Mouse (Mus musculus) liver, embryonic 12.5 days (tissue): ENCODE measurements around the gene Jazf1. TPM values are rescaled to one million over a fixed set of nuclear protein-coding genes. Genes with fewer than 3 reads are reported as not detected.

Experiments
- ATAC-seq: fragments of 200-750 bp; cut with Nextera tagmentation; 2 replicates; pipeline ENCODE4 v1.8.0; 2017; ENCODE audit warnings: moderate number of reproducible peaks, mild to moderate bottlenecking, moderate library complexity
- H3K27ac ChIP-seq: fragments of 300-500 bp; sonication (generic); 2 replicates; pipeline ENCODE4 v1.5.1; 2016; ENCODE audit warnings: mild to moderate bottlenecking
- H3K27me3 ChIP-seq: fragments of 300-500 bp; sonication (generic); replicated peaks from 2 replicates; pipeline ENCODE4 v1.6.1; 2016; ENCODE audit warnings: mild to moderate bottlenecking, moderate library complexity
- H3K36me3 ChIP-seq: fragments of 300-500 bp; sonication (generic); 2 replicates; pipeline ENCODE4 v1.6.1; 2016; ENCODE audit warnings: mild to moderate bottlenecking, moderate library complexity
- H3K4me1 ChIP-seq: fragments of 300-500 bp; sonication (generic); 2 replicates; pipeline ENCODE4 v1.6.1; 2016
- H3K4me2 ChIP-seq: fragments of 300-500 bp; sonication (generic); 2 replicates; pipeline ENCODE4 v1.6.1; 2016; ENCODE audit warnings: mild to moderate bottlenecking, moderate library complexity
- H3K4me3 ChIP-seq: fragments of 300-500 bp; sonication (generic); 2 replicates; pipeline ENCODE4 v1.5.1; 2016; ENCODE audit warnings: mild to moderate bottlenecking, moderate library complexity
- H3K9ac ChIP-seq: fragments of 300-500 bp; sonication (generic); 2 replicates; pipeline ENCODE4 v1.6.1; 2016; ENCODE audit warnings: mild to moderate bottlenecking, moderate library complexity
- H3K9me3 ChIP-seq: fragments of 300-500 bp; sonication (generic); replicated peaks from 2 replicates; pipeline ENCODE4 v1.6.1; 2016; ENCODE audit warnings: mild to moderate bottlenecking, moderate library complexity
- WGBS: fragments of 180-500 bp; shearing (Covaris S2); methylation state at CpG from one replicate; pipeline ENCODE4 v1.1.7; 2016; ENCODE audit not compliant: insufficient replicate concordance; 5-methylcytosine and 5-hydroxymethylcytosine counted together
- polyA plus RNA-seq: library from polyadenylated mRNA; unstranded; fragments of >200 nt; fragmentation: Nextera tagmentation; extraction: Ambion mirVana; gene quantifications from 2 replicates; pipeline ENCODE4 v1.2.1, GENCODE M21; 2016

Gene Jazf1
- polyA plus RNA-seq, 1 experiment from 2014 or later, result 1.3 TPM

- WGBS, result 77% methylated on average over 1 of the region's 1 CpGs
- Histone ChIP-seq H3K27ac (no peak overlapping the region), H3K9me3 (no peaks in the 10 kb centered on the region), H3K4me3 (no peak overlapping the region), H3K27me3 (no peaks in the 10 kb centered on the region), H3K4me2 (no peak overlapping the region), H3K4me1 (peaks cover 10% of the 10 kb centered on the region), H3K9ac (no peak overlapping the region), H3K36me3 (peaks cover 45% of the 10 kb centered on the region)
- peak; percentile 55 for ATAC-seq
Measured at GRCm38 (mm10) chr6:52770789-52771188, 297.6 kb downstream of the Jazf1 start.

GRCm38 (mm10) chr6:52765206-52765605 lies 303.2 kb downstream of the Jazf1 start:
- H3K27me3 ChIP-seq, result no peaks in the 10 kb centered on the region
- no peak for ATAC-seq
- no peak overlapping the region for H3K27ac ChIP-seq
- 71% methylated on average over 7 of the region's 7 CpGs for WGBS
- H3K4me1 ChIP-seq, result no peaks in the 10 kb centered on the region
- no peak overlapping the region for H3K4me2 ChIP-seq
- no peaks in the 10 kb centered on the region for H3K9me3 ChIP-seq
- H3K9ac ChIP-seq, result no peak overlapping the region
- H3K36me3 ChIP-seq, result peaks cover 87% of the 10 kb centered on the region
- H3K4me3 ChIP-seq, result no peak overlapping the region

- Histone ChIP-seq H3K9me3 (no peaks in the 10 kb centered on the region), H3K27me3 (no peaks in the 10 kb centered on the region), H3K36me3 (peaks cover 53% of the 10 kb centered on the region), H3K9ac (no peak overlapping the region), H3K4me2 (peak overlapping the region; percentile 18; the same call in 1 of the 2 replicates), H3K4me1 (peaks cover 7% of the 10 kb centered on the region; the same call in 1 of the 2 replicates), H3K4me3 (no peak overlapping the region), H3K27ac (0 out of 2 replicates have a peak overlapping the region, but pooled peaks have one; percentile 25)
- 67% methylated on average over 5 of the region's 5 CpGs for WGBS
- ATAC-seq, result peak; percentile 76
Measured at GRCm38 (mm10) chr6:52752832-52753231, 315.6 kb downstream of the Jazf1 start.

GRCm38 (mm10) chr6:52734630-52735029 lies 333.8 kb downstream of the Jazf1 start:
- H3K27ac ChIP-seq, result no peak overlapping the region
- no peak overlapping the region for H3K4me3 ChIP-seq
- no peaks in the 10 kb centered on the region for H3K9me3 ChIP-seq
- no peaks in the 10 kb centered on the region for H3K27me3 ChIP-seq
- no peak overlapping the region for H3K4me2 ChIP-seq
- peaks cover 63% of the 10 kb centered on the region for H3K36me3 ChIP-seq
- WGBS, result 58% methylated on average over 2 of the region's 2 CpGs
- no peak overlapping the region for H3K9ac ChIP-seq
- ATAC-seq, result peak; percentile 52; the same call in 1 of the 2 replicates
- H3K4me1 ChIP-seq, result peaks cover 5% of the 10 kb centered on the region; the same call in 1 of the 2 replicates

GRCm38 (mm10) chr6:52730338-52730737 lies 338.1 kb downstream of the Jazf1 start:
- peaks cover 62% of the 10 kb centered on the region for H3K36me3 ChIP-seq
- no peak overlapping the region for H3K4me2 ChIP-seq
- H3K27ac ChIP-seq, result no peak overlapping the region
- peaks cover 6% of the 10 kb centered on the region; the same call in 1 of the 2 replicates for H3K4me1 ChIP-seq
- no peaks in the 10 kb centered on the region for H3K9me3 ChIP-seq
- no peak overlapping the region for H3K4me3 ChIP-seq
- no peak for ATAC-seq
- 60% methylated on average over 4 of the region's 4 CpGs for WGBS
- H3K27me3 ChIP-seq, result no peaks in the 10 kb centered on the region
- H3K9ac ChIP-seq, result no peak overlapping the region

GRCm38 (mm10) chr6:52724805-52725439 lies 343.5 kb downstream of the Jazf1 start:
- Histone ChIP-seq H3K4me1 (0 out of 2 replicates have a peak, but pooled peaks cover 7% of the 10 kb centered on the region), H3K27me3 (no peaks in the 10 kb centered on the region), H3K27ac (no peak overlapping the region), H3K4me3 (no peak overlapping the region), H3K9me3 (no peaks in the 10 kb centered on the region), H3K4me2 (no peak overlapping the region), H3K9ac (no peak overlapping the region), H3K36me3 (peaks cover 51% of the 10 kb centered on the region)
- ATAC-seq, result no peak
- WGBS, result 64% methylated on average over 8 of the region's 8 CpGs

Other genes starting within 250 kb of the Jazf1 start
- gene Creb5, start 218.6 kb upstream of the Jazf1 start, polyA plus RNA-seq, result 0.33 and 0.36 TPM in 2 replicates